Comparison of ENCODE assay signal across 18 mouse cellular contexts in genomic region chr16:13698998-13699397, GRCm38 (mm10). TPM values are rescaled to one million over a fixed set of nuclear protein-coding genes. Genes with fewer than 3 reads are reported as not detected.
A peak's percentile ranks its signal among the peaks of the same experiment; 100 is the strongest.
DNase-seq lines count a peak whose midpoint lies in the region; ATAC-seq and TF ChIP-seq lines count a peak whose summit lies in the region.
"Had no signal": no experiment of that assay in that cellular context is flagged by ENCODE, and none has a peak within 500 bp of the region (broad histone marks: within the 10 kb centered on the region; RNA-seq: fewer than 3 reads in every experiment).

No protein-coding gene starts in this region.

- intact Hi-C loops in heart, adult 2 months (cut with DNase I): no loop called here

- no peak for ATAC-seq in lung, postnatal 0 days
- ATAC-seq: intestine, embryonic 16.5 days; midbrain, embryonic 13.5 days had no signal

- TF ChIP-seq POLR2A in heart, adult 2 months (IDR thresholded peaks at IDR 0.05; ENCODE audit: insufficient read depth, low read depth, low read length): no peak

- H3K9ac ChIP-seq in heart, adult 2 months (ENCODE audit: low read depth, low read length): no peak overlapping the region
- no peak overlapping the region for H3K9ac ChIP-seq in lung, postnatal 0 days (replicated peaks; ENCODE audit: low read depth)
- H3K9ac ChIP-seq: lung, embryonic 15.5 days; midbrain, embryonic 13.5 days had no signal

- no peaks in the 10 kb centered on the region for H3K9me3 ChIP-seq in lung, postnatal 0 days (ENCODE audit: low read length)
- H3K9me3 ChIP-seq: lung, embryonic 15.5 days; midbrain, embryonic 13.5 days had no signal

- H3K27ac ChIP-seq in heart, adult 2 months: no peak overlapping the region
- no peak overlapping the region for H3K27ac ChIP-seq in lung, postnatal 0 days (ENCODE audit: low read length)
- H3K27ac ChIP-seq: lung, embryonic 15.5 days; midbrain, embryonic 13.5 days had no signal

- H3K79me2 ChIP-seq in heart, adult 2 months (replicated peaks; ENCODE audit: control insufficient read depth, insufficient read depth, low read length): no peaks in the 10 kb centered on the region; the same call in 1 of the 2 replicates

- peak; percentile 37 for TF ChIP-seq CTCF in heart, adult 2 months (IDR thresholded peaks at IDR 0.05)
- peak; percentile 57 for TF ChIP-seq CTCF in lung, postnatal 0 days (IDR thresholded peaks at IDR 0.05)

- WGBS in heart, adult 2 months: 93% methylated on average over 7 of the region's 7 CpGs
- 92% methylated on average over 7 of the region's 7 CpGs for WGBS in lung, postnatal 0 days

- no peak overlapping the region for H3K4me3 ChIP-seq in heart, adult 2 months
- no peak overlapping the region for H3K4me3 ChIP-seq in lung, postnatal 0 days (ENCODE audit: low read depth, low read length)
- H3K4me3 ChIP-seq: lung, embryonic 15.5 days; midbrain, embryonic 13.5 days had no signal

- no peaks in the 10 kb centered on the region for H3K27me3 ChIP-seq in heart, adult 2 months (ENCODE audit: control insufficient read depth, insufficient read depth, low read length)
- no peaks in the 10 kb centered on the region for H3K27me3 ChIP-seq in lung, postnatal 0 days (replicated peaks; ENCODE audit: insufficient read depth, low read length)
- no peaks in the 10 kb centered on the region for H3K27me3 ChIP-seq in splenic B cell, adult 2 months (ENCODE audit: control insufficient read depth, insufficient read depth, low read length, poor library complexity, severe bottlenecking)
- H3K27me3 ChIP-seq: lung, embryonic 15.5 days; midbrain, embryonic 13.5 days had no signal

- no peaks in the 10 kb centered on the region for H3K4me1 ChIP-seq in heart, adult 2 months (ENCODE audit: control insufficient read depth, insufficient read depth, low read length)
- H3K4me1 ChIP-seq in lung, postnatal 0 days (ENCODE audit: insufficient read depth, low read depth, low read length): no peaks in the 10 kb centered on the region
- H3K4me1 ChIP-seq: lung, embryonic 15.5 days; midbrain, embryonic 13.5 days had no signal

- H3K36me3 ChIP-seq in heart, adult 2 months (ENCODE audit: control insufficient read depth, insufficient read depth, low read length): peaks cover 8% of the 10 kb centered on the region
- H3K36me3 ChIP-seq in lung, postnatal 0 days (ENCODE audit: insufficient read depth, low read length): peaks cover 33% of the 10 kb centered on the region
- H3K36me3 ChIP-seq in splenic B cell, adult 2 months (ENCODE audit: control insufficient read depth, insufficient read depth, low read length, poor library complexity, severe bottlenecking): peaks cover 26% of the 10 kb centered on the region

- DNase-seq in heart, adult 2 months: no peak
- no peak for DNase-seq in heart, postnatal 4 days
- no peak for DNase-seq in lung, postnatal 0 days (ENCODE audit: low spot score)
- no peak for DNase-seq in lung, postnatal 25 days (ENCODE audit: low spot score)
- DNase-seq in NIH3T3 (ENCODE audit: low read depth): peak; percentile 12
- peak; percentile 20 for DNase-seq in splenic B cell, adult 2 months (ENCODE audit: low read depth, low spot score)
- DNase-seq in cerebellum, adult 18-20 months: no peak
- DNase-seq in ovary, postnatal 36 days (ENCODE audit: low spot score): no peak
- DNase-seq: right cerebral cortex, postnatal 25 days had no signal

- no peak for TF ChIP-seq EP300 in heart, adult 2 months (IDR thresholded peaks at IDR 0.05; ENCODE audit: insufficient read depth, low read depth, low read length)
- TF ChIP-seq EP300 in lung, postnatal 0 days (IDR thresholded peaks at IDR 0.05): no peak

- H3K4me2 ChIP-seq in lung, postnatal 0 days (replicated peaks; ENCODE audit: low read depth, low read length): no peak overlapping the region
- H3K4me2 ChIP-seq: lung, embryonic 15.5 days; midbrain, embryonic 13.5 days had no signal

RNA-seq across cellular contexts. Expression of gene 3110001I22Rik, which starts 27.3 kb away (rescaled TPM):
- 1 to 10 TPM; 2.6 to 2.7 TPM for total RNA-seq in heart, adult 2 months (2021)
- 1.1 and 1.2 TPM in 2 replicates for polyA plus RNA-seq in heart, adult 2 months (2012; rRNA removed)
- total RNA-seq in heart, postnatal 4 days (2021): 1 to 10 TPM; 2.3 to 2.5 TPM
- polyA plus RNA-seq in lung, postnatal 0 days (2015; fragmentation: Nextera tagmentation; extraction: Ambion mirVana): 2.8 and 3.1 TPM in 2 replicates

RNA-seq across cellular contexts. Expression of gene Bfar, which starts 27.3 kb away (rescaled TPM):
- total RNA-seq in heart, adult 2 months (2021): 10 to 100 TPM; 41.8 to 51.6 TPM
- polyA plus RNA-seq in heart, adult 2 months (2012; rRNA removed): 35.2 and 51.5 TPM in 2 replicates
- 10 to 100 TPM; 30.7 to 32.3 TPM for total RNA-seq in heart, postnatal 4 days (2021)
- polyA plus RNA-seq in lung, postnatal 0 days (2015; fragmentation: Nextera tagmentation; extraction: Ambion mirVana): 33.3 and 33.4 TPM in 2 replicates

RNA-seq across cellular contexts. Expression of gene Parn, which starts 31.0 kb away (rescaled TPM):
- 1 to 10 TPM; 8.9 to 9.1 TPM for total RNA-seq in heart, adult 2 months (2021)
- polyA plus RNA-seq in heart, adult 2 months (2012; rRNA removed): 7.3 and 13.1 TPM in 2 replicates
- 10 to 100 TPM; 19.3 to 21.2 TPM for total RNA-seq in heart, postnatal 4 days (2021)
- polyA plus RNA-seq in lung, postnatal 0 days (2015; fragmentation: Nextera tagmentation; extraction: Ambion mirVana): 25.0 and 28.5 TPM in 2 replicates

RNA-seq across cellular contexts. Expression of gene Pla2g10, which starts 31.8 kb away (rescaled TPM):
- not detected for total RNA-seq in heart, adult 2 months (2021)
- 0.16 TPM in 1 of 2 replicates, not detected in the other for polyA plus RNA-seq in heart, adult 2 months (2012; rRNA removed)
- total RNA-seq in heart, postnatal 4 days (2021): not detected
- 1.5 and 1.7 TPM in 2 replicates for polyA plus RNA-seq in lung, postnatal 0 days (2015; fragmentation: Nextera tagmentation; extraction: Ambion mirVana)
- total RNA-seq: common myeloid progenitor, adult 5-6 weeks; granulocyte monocyte progenitor cell, adult 5-6 weeks; layer of hippocampus, adult 18-20 months; left cerebral cortex, postnatal 14 days had no signal
- polyA plus RNA-seq: frontal cortex, adult 2 months; heart, postnatal 0 days had no signal

Comparison
In these comparisons a context has a peak if more than half of its experiments do, and no peak if none do; other contexts are left out.
1. DNase-seq: peak in NIH3T3 (single experiment) and splenic B cell, adult 2 months (single experiment); none in heart, adult 2 months (0 of 2), heart, postnatal 4 days (single experiment), lung, postnatal 0 days (single experiment), lung, postnatal 25 days (single experiment), cerebellum, adult 18-20 months (0 of 2) and ovary, postnatal 36 days (single experiment).